Mouse (Mus musculus): ENCODE results near the gene Fam241a. TPM values are rescaled to one million over a fixed set of nuclear protein-coding genes. Genes with fewer than 3 reads are reported as not detected.

Gene Fam241a
- total and polyA plus RNA-seq, 3 experiments, result 1.6 to 12.7 (median 5.3) TPM

- Histone ChIP-seq H3K4me2 (ENCODE audit: insufficient read depth, low read depth, poor library complexity, severe bottlenecking) (peak overlapping the region; percentile 11; the same call in 1 of the 2 replicates), H3K4me1 (ENCODE audit: control insufficient read depth in 1 of 2, insufficient read depth in 2 of 2) (peaks cover 16 to 46% of the 10 kb centered on the region in 2 experiments), H3K9me3 (replicated peaks; ENCODE audit: low read length) (no peaks in the 10 kb centered on the region), H3K4me3 (replicated peaks in 1 of 3; ENCODE audit: low read depth in 2 of 3, low read length in 2 of 3, poor library complexity in 1 of 3) (no peak overlapping the region), H3K27ac (ENCODE audit: insufficient read depth, low read depth) (no peak overlapping the region), H3K79me2 (replicated peaks; ENCODE audit: control insufficient read depth, extremely low read depth, insufficient read depth, poor library complexity, severe bottlenecking) (no peaks in the 10 kb centered on the region), H3K9ac (ENCODE audit: insufficient read depth, low read depth) (no peak overlapping the region), H3K36me3 (replicated peaks in 1 of 2; ENCODE audit: control insufficient read depth in 1 of 2, insufficient read depth in 1 of 2, low read length in 1 of 2) (no peaks in the 10 kb centered on the region), H3K27me3 (replicated peaks) (no peaks in the 10 kb centered on the region)
- in situ Hi-C loops (cut with MboI; ENCODE audit: low pct_ligation_motif_present, low pct_unique_long_range_greater_than_20kb, low sequenced_read_pairs), result no loop called here
- no peak for TF ChIP-seq CTCF (conservative IDR thresholded peaks at IDR 0.05 in 1 of 2, IDR thresholded peaks at IDR 0.05 in 1 of 2; ENCODE audit: low read depth in 2 of 2, low read length in 2 of 2)
- TF ChIP-seq MAZ (IDR thresholded peaks at IDR 0.05; ENCODE audit: low read depth, low read length), result no peak
- TF ChIP-seq TBP (conservative IDR thresholded peaks at IDR 0.05; ENCODE audit: low read depth, low read length), result no peak
- no peak for TF ChIP-seq NRF1 (IDR thresholded peaks at IDR 0.05; ENCODE audit: low read depth, low read length)
- no peak for TF ChIP-seq E2F4 (IDR thresholded peaks at IDR 0.05; ENCODE audit: insufficient replicate concordance, low read depth, low read length)
- TF ChIP-seq POLR2AphosphoS2 (IDR thresholded peaks at IDR 0.05; ENCODE audit: low read depth, low read length), result no peak
- TF ChIP-seq POLR2A (IDR thresholded peaks at IDR 0.05; ENCODE audit: low read depth, low read length), result no peak
- TF ChIP-seq USF1 (IDR thresholded peaks at IDR 0.05; ENCODE audit: low read depth, low read length), result no peak
- TF ChIP-seq PAX5 (IDR thresholded peaks at IDR 0.05; ENCODE audit: low read length), result no peak
- TF ChIP-seq ZMIZ1 (IDR thresholded peaks at IDR 0.05; ENCODE audit: low read depth, low read length), result no peak
- TF ChIP-seq TCF12 (IDR thresholded peaks at IDR 0.05; ENCODE audit: low read depth, low read length), result no peak
- TF ChIP-seq ZNF384 (IDR thresholded peaks at IDR 0.05; ENCODE audit: low read depth, low read length), result no peak
- TF ChIP-seq GABPA (IDR thresholded peaks at IDR 0.05; ENCODE audit: insufficient replicate concordance, low read depth, low read length), result no peak
- no peak for TF ChIP-seq SMC3 (IDR thresholded peaks at IDR 0.05; ENCODE audit: low read depth, low read length)
- TF ChIP-seq ZC3H11A (IDR thresholded peaks at IDR 0.05; ENCODE audit: low read depth, low read length), result no peak
- TF ChIP-seq RAD21 (IDR thresholded peaks at IDR 0.05; ENCODE audit: low read depth, low read length), result no peak
- dilution Hi-C loops (cut with MboI; ENCODE audit: extremely low pct_ligation_motif_present, extremely low pct_unique_long_range_greater_than_20kb, low sequenced_read_pairs), result no loop called here
- DNase-seq (ENCODE audit: extremely low read depth), result no peak
Measured at GRCm38 (mm10) chr3:127893902-127894301, 2.2 kb downstream of the Fam241a start.

- no peak overlapping the region for H3K9ac ChIP-seq (ENCODE audit: insufficient read depth, low read depth)
- TF ChIP-seq CTCF (conservative IDR thresholded peaks at IDR 0.05 in 1 of 2, IDR thresholded peaks at IDR 0.05 in 1 of 2; ENCODE audit: low read depth in 2 of 2, low read length in 2 of 2) (no peak), TCF12 (IDR thresholded peaks at IDR 0.05; ENCODE audit: low read depth, low read length) (peak; percentile 50), RCOR1 (conservative IDR thresholded peaks at IDR 0.05; ENCODE audit: low read depth, low read length) (0 out of 2 replicates have a peak, but pooled peaks have one; percentile 40), GABPA (IDR thresholded peaks at IDR 0.05; ENCODE audit: insufficient replicate concordance, low read depth, low read length) (no peak), BHLHE40 (IDR thresholded peaks at IDR 0.05; ENCODE audit: low read depth, low read length) (peak; percentile 80), MAX (IDR thresholded peaks at IDR 0.05; ENCODE audit: low read length) (peak; percentile 79), MXI1 (IDR thresholded peaks at IDR 0.05; ENCODE audit: low read depth, low read length) (no peak), MAZ (IDR thresholded peaks at IDR 0.05; ENCODE audit: low read depth, low read length) (no peak), EP300 (IDR thresholded peaks at IDR 0.05; ENCODE audit: low read length) (peak; percentile 54; the same call in 1 of the 2 replicates)
- peaks cover 14 to 46% of the 10 kb centered on the region in 2 experiments for H3K4me1 ChIP-seq (ENCODE audit: control insufficient read depth in 1 of 2, insufficient read depth in 2 of 2)
- DNase-seq (ENCODE audit: extremely low read depth), result peak; percentile 67
- in situ Hi-C loops (cut with MboI; ENCODE audit: low pct_ligation_motif_present, low pct_unique_long_range_greater_than_20kb, low sequenced_read_pairs) (no loop called here), dilution Hi-C loops (cut with MboI; ENCODE audit: extremely low pct_ligation_motif_present, extremely low pct_unique_long_range_greater_than_20kb, low sequenced_read_pairs) (no loop called here)
- no peaks in the 10 kb centered on the region for H3K79me2 ChIP-seq (replicated peaks; ENCODE audit: control insufficient read depth, extremely low read depth, insufficient read depth, poor library complexity, severe bottlenecking)
- H3K36me3 ChIP-seq (replicated peaks in 1 of 2; ENCODE audit: control insufficient read depth in 1 of 2, insufficient read depth in 1 of 2, low read length in 1 of 2), result no peaks in the 10 kb centered on the region
- no peak overlapping the region for H3K4me3 ChIP-seq (replicated peaks in 1 of 3; ENCODE audit: low read depth in 2 of 3, low read length in 2 of 3, poor library complexity in 1 of 3)
- no peaks in the 10 kb centered on the region for H3K9me3 ChIP-seq (replicated peaks; ENCODE audit: low read length)
- H3K4me2 ChIP-seq (ENCODE audit: insufficient read depth, low read depth, poor library complexity, severe bottlenecking), result peak overlapping the region; percentile 48
- H3K27me3 ChIP-seq (replicated peaks), result no peaks in the 10 kb centered on the region
- H3K27ac ChIP-seq (ENCODE audit: insufficient read depth, low read depth), result no peak overlapping the region
Measured at GRCm38 (mm10) chr3:127891906-127892305, 4.2 kb downstream of the Fam241a start.
